Mouse (Mus musculus) limb, embryonic 14.5 days (tissue): ENCODE results near the gene Nt5dc1. TPM values are rescaled to one million over a fixed set of nuclear protein-coding genes. Genes with fewer than 3 reads are reported as not detected.

Experiments used
- ATAC-seq: fragments of 200-750 bp; cut with Nextera tagmentation; 2 replicates; pipeline ENCODE4 v1.8.0; 2017; ENCODE audit warnings: low read depth, moderate number of reproducible peaks, moderate TSS enrichment; ENCODE audit not compliant: low FRiP score
- DNase-seq: peaks from one replicate; pipeline ENCODE4 v3.0.0-alpha.2; 2015; ENCODE audit warnings: low spot score
- H3K27ac ChIP-seq: fragments of 300-500 bp; sonication (generic); replicated peaks from 2 replicates; pipeline ENCODE4 v1.5.1; 2014; ENCODE audit warnings: low read depth, mild to moderate bottlenecking, low read length, moderate library complexity, mixed read lengths
- H3K27me3 ChIP-seq: fragments of 300-500 bp; sonication (generic); 2 replicates; pipeline ENCODE4 v1.6.1; 2014; ENCODE audit warnings: low read length, mixed read lengths; ENCODE audit not compliant: control insufficient read depth, insufficient read depth
- H3K36me3 ChIP-seq: fragments of 300-500 bp; sonication (generic); 2 replicates; pipeline ENCODE4 v1.6.1; 2014; ENCODE audit warnings: mild to moderate bottlenecking, low read length, moderate library complexity, mixed read lengths; ENCODE audit not compliant: control insufficient read depth, insufficient read depth
- H3K4me1 ChIP-seq: fragments of 300-500 bp; sonication (generic); 2 replicates; pipeline ENCODE4 v1.6.1; 2014; ENCODE audit warnings: antibody characterized with exemption, low read length, mixed read lengths; ENCODE audit not compliant: control insufficient read depth, insufficient read depth
- H3K4me2 ChIP-seq: fragments of 300-500 bp; sonication (generic); replicated peaks from 2 replicates; pipeline ENCODE4 v1.6.1; 2014; ENCODE audit warnings: low read depth, mild to moderate bottlenecking, low read length, moderate library complexity; ENCODE audit not compliant: severe bottlenecking
- H3K4me3 ChIP-seq: fragments of 300-500 bp; sonication (generic); replicated peaks from 2 replicates; pipeline ENCODE4 v1.5.1; 2014; ENCODE audit warnings: low read length
- H3K9ac ChIP-seq: fragments of 300-500 bp; sonication (generic); 2 replicates; pipeline ENCODE4 v1.6.1; 2014; ENCODE audit warnings: mild to moderate bottlenecking, low read depth, low read length, moderate library complexity; ENCODE audit not compliant: severe bottlenecking
- H3K9me3 ChIP-seq: fragments of 300-500 bp; sonication (generic); 2 replicates; pipeline ENCODE4 v1.6.1; 2016; ENCODE audit warnings: low read length; ENCODE audit not compliant: control insufficient read depth
- POLR2A ChIP-seq: fragments of 200-500 bp; IDR thresholded peaks from 2 replicates; pipeline ENCODE4 v1.8.0; 2012; ENCODE audit warnings: inconsistent platforms, mild to moderate bottlenecking, moderate library complexity, borderline replicate concordance; ENCODE audit not compliant: insufficient read depth, insufficient read length; ENCODE audit errors: extremely low read depth
- WGBS: fragments of 180-500 bp; shearing (Covaris S2); extraction: QIAGEN DNeasy Blood & Tissue Kit; methylation state at CpG from one replicate; pipeline ENCODE4 v1.1.7; 2014; 5-methylcytosine and 5-hydroxymethylcytosine counted together
- polyA plus RNA-seq, 2 experiments: library from polyadenylated mRNA; depleted of rRNA in 1 of 2; stranded (reverse) in 1 of 2; unstranded in 1 of 2; fragments of >200 nt; fragmentation: Nextera tagmentation in 1 of 2; extraction: Ambion mirVana in 1 of 2; gene quantifications; 2 replicates each; pipeline versions ENCODE4 v1.2.1 to v1.2.3; 2012 to 2014

The Nt5dc1 gene
- polyA plus RNA-seq, 2 experiments: 6.0 to 11.1 TPM

GRCm38 (mm10) chr10:34327144-34327543 is 91.2 kb downstream of the Nt5dc1 start:
- no peaks in the 10 kb centered on the region for H3K9me3 ChIP-seq
- no peaks in the 10 kb centered on the region for H3K27me3 ChIP-seq
- no peak overlapping the region for H3K4me2 ChIP-seq
- H3K4me3 ChIP-seq: no peak overlapping the region
- no peaks in the 10 kb centered on the region; the same call in 1 of the 2 replicates for H3K36me3 ChIP-seq
- 62% methylated on average over 5 of the region's 5 CpGs for WGBS
- no peak overlapping the region for H3K27ac ChIP-seq
- no peaks in the 10 kb centered on the region for H3K4me1 ChIP-seq
- no peak for DNase-seq
- H3K9ac ChIP-seq: no peak overlapping the region
- no peak for TF ChIP-seq POLR2A
- ATAC-seq: no peak

- 16% methylated on average over 4 of the region's 4 CpGs for WGBS
- H3K36me3 ChIP-seq: peaks cover 3% of the 10 kb centered on the region; the same call in 1 of the 2 replicates
- no peak overlapping the region for H3K27ac ChIP-seq
- no peaks in the 10 kb centered on the region for H3K27me3 ChIP-seq
- H3K4me3 ChIP-seq: no peak overlapping the region
- no peak for ATAC-seq
- no peak for TF ChIP-seq POLR2A
- DNase-seq: peak; percentile 29
- no peaks in the 10 kb centered on the region for H3K4me1 ChIP-seq
- H3K9ac ChIP-seq: no peak overlapping the region
- H3K9me3 ChIP-seq: no peaks in the 10 kb centered on the region
- no peak overlapping the region for H3K4me2 ChIP-seq
Measured at GRCm38 (mm10) chr10:34326701-34327100, 91.7 kb downstream of the Nt5dc1 start.

GRCm38 (mm10) chr10:34320809-34321208 is 97.5 kb downstream of the Nt5dc1 start:
- WGBS: 62% methylated on average over 2 of the region's 2 CpGs
- peaks cover 3% of the 10 kb centered on the region for H3K36me3 ChIP-seq
- H3K4me2 ChIP-seq: no peak overlapping the region
- no peak overlapping the region for H3K27ac ChIP-seq
- no peaks in the 10 kb centered on the region for H3K27me3 ChIP-seq
- ATAC-seq (no peak), DNase-seq (no peak)
- H3K4me3 ChIP-seq: no peak overlapping the region
- peaks cover 4% of the 10 kb centered on the region for H3K4me1 ChIP-seq
- no peak for TF ChIP-seq POLR2A
- no peaks in the 10 kb centered on the region for H3K9me3 ChIP-seq
- no peak overlapping the region for H3K9ac ChIP-seq

GRCm38 (mm10) chr10:34317217-34317606 is 101.1 kb downstream of the Nt5dc1 start:
- no peak overlapping the region for H3K9ac ChIP-seq
- H3K36me3 ChIP-seq: peaks cover 3% of the 10 kb centered on the region
- 34% methylated on average over 2 of the region's 2 CpGs for WGBS
- no peak overlapping the region for H3K4me2 ChIP-seq
- H3K27ac ChIP-seq: no peak overlapping the region
- ATAC-seq: no peak
- H3K4me1 ChIP-seq: peaks cover 4% of the 10 kb centered on the region
- H3K4me3 ChIP-seq: no peak overlapping the region
- DNase-seq: no peak
- H3K27me3 ChIP-seq: no peaks in the 10 kb centered on the region
- TF ChIP-seq POLR2A: no peak
- H3K9me3 ChIP-seq: no peaks in the 10 kb centered on the region

GRCm38 (mm10) chr10:34316571-34317216 is 101.7 kb downstream of the Nt5dc1 start:
- WGBS: 5% methylated on average over 3 of the region's 3 CpGs
- peaks cover under 1% of the 10 kb centered on the region; the same call in 1 of the 2 replicates for H3K36me3 ChIP-seq
- H3K4me2 ChIP-seq: no peak overlapping the region
- no peaks in the 10 kb centered on the region for H3K27me3 ChIP-seq
- DNase-seq (no peak), ATAC-seq (peak; percentile 44; the same call in 1 of the 2 replicates)
- H3K4me1 ChIP-seq: peaks cover 4% of the 10 kb centered on the region
- no peak overlapping the region for H3K27ac ChIP-seq
- no peak for TF ChIP-seq POLR2A
- H3K9ac ChIP-seq: no peak overlapping the region
- H3K4me3 ChIP-seq: no peak overlapping the region
- no peaks in the 10 kb centered on the region for H3K9me3 ChIP-seq

- 35% methylated on average over 3 of the region's 3 CpGs for WGBS
- no peak for TF ChIP-seq POLR2A
- H3K27ac ChIP-seq: no peak overlapping the region
- H3K9ac ChIP-seq: no peak overlapping the region
- H3K4me1 ChIP-seq: peaks cover 4% of the 10 kb centered on the region
- H3K4me2 ChIP-seq: no peak overlapping the region
- ATAC-seq (no peak), DNase-seq (no peak)
- H3K9me3 ChIP-seq: no peaks in the 10 kb centered on the region
- H3K27me3 ChIP-seq: no peaks in the 10 kb centered on the region
- H3K4me3 ChIP-seq: no peak overlapping the region
- H3K36me3 ChIP-seq: peaks cover 2% of the 10 kb centered on the region; the same call in 1 of the 2 replicates
Measured at GRCm38 (mm10) chr10:34312536-34312935, 105.8 kb downstream of the Nt5dc1 start.
